Mouse (Mus musculus) forebrain, embryonic 13.5 days (tissue): Measurements from ENCODE around the gene Uhrf1. TPM values are rescaled to one million over a fixed set of nuclear protein-coding genes. Genes with fewer than 3 reads are reported as not detected.

Experiments
- ATAC-seq: fragments of 200-750 bp; cut with Nextera tagmentation; 2 replicates; pipeline ENCODE4 v1.8.0; 2017
- H3K27ac ChIP-seq: fragments of 300-500 bp; sonication (generic); 2 replicates; pipeline ENCODE4 v1.5.1; 2015; ENCODE audit warnings: inconsistent platforms, mild to moderate bottlenecking, moderate library complexity
- H3K27me3 ChIP-seq: fragments of 300-500 bp; sonication (generic); 2 replicates; pipeline ENCODE4 v1.6.1; 2015; ENCODE audit warnings: mild to moderate bottlenecking, inconsistent platforms
- H3K36me3 ChIP-seq: fragments of 300-500 bp; sonication (generic); 2 replicates; pipeline ENCODE4 v1.6.1; 2015; ENCODE audit warnings: mild to moderate bottlenecking, inconsistent platforms; ENCODE audit not compliant: poor library complexity, severe bottlenecking
- H3K4me1 ChIP-seq: fragments of 300-500 bp; sonication (generic); 2 replicates; pipeline ENCODE4 v1.6.1; 2015; ENCODE audit warnings: inconsistent platforms
- H3K4me2 ChIP-seq: fragments of 300-500 bp; sonication (generic); 2 replicates; pipeline ENCODE4 v1.6.1; 2015; ENCODE audit warnings: inconsistent platforms, mild to moderate bottlenecking, moderate library complexity
- H3K4me3 ChIP-seq: fragments of 300-500 bp; sonication (generic); 2 replicates; pipeline ENCODE4 v1.5.1; 2015; ENCODE audit warnings: mild to moderate bottlenecking, inconsistent platforms
- H3K9ac ChIP-seq: fragments of 300-500 bp; sonication (generic); 2 replicates; pipeline ENCODE4 v1.6.1; 2015; ENCODE audit warnings: mild to moderate bottlenecking, inconsistent platforms
- H3K9me3 ChIP-seq: fragments of 300-500 bp; sonication (generic); replicated peaks from 2 replicates; pipeline ENCODE4 v1.6.1; 2016; ENCODE audit warnings: inconsistent platforms
- WGBS: fragments of 180-500 bp; shearing (Covaris S2); methylation state at CpG from one replicate; pipeline ENCODE4 v1.1.7; 2015; 5-methylcytosine and 5-hydroxymethylcytosine counted together
- polyA plus RNA-seq: library from polyadenylated mRNA; unstranded; fragments of >200 nt; fragmentation: Nextera tagmentation; extraction: Ambion mirVana; gene quantifications from 2 replicates; pipeline ENCODE4 v1.2.1, GENCODE M21; 2015

The Uhrf1 gene
- polyA plus RNA-seq, 1 experiment from 2014 or later, result 119 TPM

GRCm38 (mm10) chr17:56264020-56264419 lies 39.1 kb upstream of the Uhrf1 start:
- Histone ChIP-seq H3K4me2 (no peak overlapping the region), H3K27ac (no peak overlapping the region), H3K4me1 (peaks cover 35% of the 10 kb centered on the region), H3K4me3 (no peak overlapping the region), H3K9ac (no peak overlapping the region), H3K27me3 (no peaks in the 10 kb centered on the region), H3K9me3 (no peaks in the 10 kb centered on the region), H3K36me3 (peaks cover 51% of the 10 kb centered on the region)
- peak; percentile 78 for ATAC-seq
- 23% methylated on average over 8 of the region's 8 CpGs for WGBS

GRCm38 (mm10) chr17:56265011-56265410 lies 38.1 kb upstream of the Uhrf1 start:
- ATAC-seq, result no peak
- 95% methylated on average over 4 of the region's 4 CpGs for WGBS

GRCm38 (mm10) chr17:56265869-56266268 lies 37.3 kb upstream of the Uhrf1 start:
- Histone ChIP-seq H3K27me3 (no peaks in the 10 kb centered on the region), H3K36me3 (peaks cover 32% of the 10 kb centered on the region), H3K9ac (no peak overlapping the region), H3K27ac (no peak overlapping the region), H3K4me2 (no peak overlapping the region), H3K4me1 (peaks cover 24% of the 10 kb centered on the region), H3K9me3 (no peaks in the 10 kb centered on the region), H3K4me3 (no peak overlapping the region)
- no peak for ATAC-seq
- WGBS, result 91% methylated on average over 3 of the region's 3 CpGs

More at GRCm38 (mm10) chr17:56265011-56265410, 38.1 kb upstream of the Uhrf1 start:
- Histone ChIP-seq H3K4me3 (no peak overlapping the region), H3K27ac (no peak overlapping the region), H3K9ac (no peak overlapping the region), H3K4me1 (peaks cover 31% of the 10 kb centered on the region), H3K27me3 (no peaks in the 10 kb centered on the region), H3K36me3 (peaks cover 41% of the 10 kb centered on the region), H3K4me2 (no peak overlapping the region), H3K9me3 (no peaks in the 10 kb centered on the region)

- no peak overlapping the region for H3K4me2 ChIP-seq
- no peak overlapping the region for H3K9ac ChIP-seq
- 64% methylated on average over 3 of the region's 3 CpGs for WGBS
- H3K27me3 ChIP-seq, result no peaks in the 10 kb centered on the region
- no peaks in the 10 kb centered on the region for H3K9me3 ChIP-seq
- H3K4me1 ChIP-seq, result peaks cover 20% of the 10 kb centered on the region
- no peak for ATAC-seq
- H3K27ac ChIP-seq, result no peak overlapping the region
- H3K4me3 ChIP-seq, result no peak overlapping the region
- peaks cover 32% of the 10 kb centered on the region for H3K36me3 ChIP-seq
These were observed 36.9 kb upstream of the Uhrf1 start for GRCm38 (mm10) chr17:56266271-56266670.

GRCm38 (mm10) chr17:56269153-56269630 lies 33.9 kb upstream of the Uhrf1 start:
- Histone ChIP-seq H3K4me1 (peaks cover 9% of the 10 kb centered on the region), H3K4me2 (peak overlapping the region; percentile 68), H3K27ac (peak overlapping the region; percentile 59; the same call in 1 of the 2 replicates), H3K9ac (peak overlapping the region; percentile 60), H3K36me3 (peaks cover 15% of the 10 kb centered on the region), H3K4me3 (peak overlapping the region; percentile 41), H3K27me3 (no peaks in the 10 kb centered on the region), H3K9me3 (no peaks in the 10 kb centered on the region)
- 24% methylated on average over 12 of the region's 12 CpGs for whole genome bisulfite sequencing
- ATAC-seq, result peak; percentile 88

GRCm38 (mm10) chr17:56269741-56270140 lies 33.4 kb upstream of the Uhrf1 start:
- Histone ChIP-seq H3K27me3 (no peaks in the 10 kb centered on the region), H3K4me3 (peak overlapping the region; percentile 41), H3K9ac (peak overlapping the region; percentile 60), H3K27ac (peak overlapping the region; percentile 59; the same call in 1 of the 2 replicates), H3K36me3 (peaks cover 14% of the 10 kb centered on the region), H3K4me1 (peaks cover 9% of the 10 kb centered on the region), H3K9me3 (no peaks in the 10 kb centered on the region), H3K4me2 (peak overlapping the region; percentile 68)
- ATAC-seq, result peak; percentile 8
- 75% methylated on average over 3 of the region's 3 CpGs for WGBS

- 87% methylated on average over 12 of the region's 12 CpGs for WGBS
These were observed 31.4 kb upstream of the Uhrf1 start for GRCm38 (mm10) chr17:56271609-56272253.

GRCm38 (mm10) chr17:56272644-56273043 lies 30.5 kb upstream of the Uhrf1 start:
- no peaks in the 10 kb centered on the region for H3K27me3 ChIP-seq
- H3K4me3 ChIP-seq, result no peak overlapping the region
- 78% methylated on average over 3 of the region's 3 CpGs for WGBS

More at GRCm38 (mm10) chr17:56271609-56272253, 31.4 kb upstream of the Uhrf1 start:
- no peak overlapping the region for H3K9ac ChIP-seq
- no peaks in the 10 kb centered on the region for H3K9me3 ChIP-seq
- peaks cover 18% of the 10 kb centered on the region for H3K4me1 ChIP-seq
- H3K27me3 ChIP-seq, result no peaks in the 10 kb centered on the region
- H3K36me3 ChIP-seq, result peaks cover 7% of the 10 kb centered on the region; the same call in 1 of the 2 replicates
- no peak overlapping the region for H3K27ac ChIP-seq
- ATAC-seq, result no peak
- H3K4me3 ChIP-seq, result no peak overlapping the region
- no peak overlapping the region for H3K4me2 ChIP-seq

GRCm38 (mm10) chr17:56273482-56273881 lies 29.6 kb upstream of the Uhrf1 start:
- Histone ChIP-seq H3K9ac (no peak overlapping the region), H3K4me1 (peaks cover 23% of the 10 kb centered on the region), H3K4me3 (no peak overlapping the region), H3K27ac (no peak overlapping the region), H3K4me2 (no peak overlapping the region), H3K27me3 (no peaks in the 10 kb centered on the region), H3K9me3 (no peaks in the 10 kb centered on the region), H3K36me3 (peaks cover 7% of the 10 kb centered on the region; the same call in 1 of the 2 replicates)
- 93% methylated on average over 7 of the region's 7 CpGs for WGBS
- no peak for ATAC-seq

More at GRCm38 (mm10) chr17:56272644-56273043, 30.5 kb upstream of the Uhrf1 start:
- peaks cover 7% of the 10 kb centered on the region; the same call in 1 of the 2 replicates for H3K36me3 ChIP-seq
- ATAC-seq, result no peak
- no peak overlapping the region for H3K9ac ChIP-seq
- no peaks in the 10 kb centered on the region for H3K9me3 ChIP-seq
- H3K4me1 ChIP-seq, result peaks cover 23% of the 10 kb centered on the region
- no peak overlapping the region for H3K27ac ChIP-seq
- H3K4me2 ChIP-seq, result no peak overlapping the region

GRCm38 (mm10) chr17:56273986-56274385 lies 29.1 kb upstream of the Uhrf1 start:
- H3K4me1 ChIP-seq, result peaks cover 20% of the 10 kb centered on the region
- no peak overlapping the region for H3K4me2 ChIP-seq
- H3K9ac ChIP-seq, result no peak overlapping the region
- H3K4me3 ChIP-seq, result no peak overlapping the region
- ATAC-seq, result no peak
- H3K27ac ChIP-seq, result no peak overlapping the region
- H3K27me3 ChIP-seq, result no peaks in the 10 kb centered on the region
- peaks cover 7% of the 10 kb centered on the region; the same call in 1 of the 2 replicates for H3K36me3 ChIP-seq
- H3K9me3 ChIP-seq, result no peaks in the 10 kb centered on the region
- 88% methylated on average over 5 of the region's 5 CpGs for WGBS

- H3K9ac ChIP-seq, result peak overlapping the region; percentile 66
- H3K4me1 ChIP-seq, result peaks cover 14% of the 10 kb centered on the region
- peak overlapping the region; percentile 46 for H3K4me3 ChIP-seq
- H3K4me2 ChIP-seq, result peak overlapping the region; percentile 63
- H3K36me3 ChIP-seq, result peaks cover 7% of the 10 kb centered on the region; the same call in 1 of the 2 replicates
- no peaks in the 10 kb centered on the region for H3K27me3 ChIP-seq
- H3K9me3 ChIP-seq, result no peaks in the 10 kb centered on the region
- ATAC-seq, result no peak
- WGBS, result 32% methylated on average over 5 of the region's 5 CpGs
- no peak overlapping the region for H3K27ac ChIP-seq
These were observed 27.2 kb upstream of the Uhrf1 start for GRCm38 (mm10) chr17:56275842-56276480.
